Mouse (Mus musculus): ENCODE measurements around the gene Zswim9.

Gene Zswim9

GRCm38 (mm10) chr7:13268749-13269260, 9.7 kb downstream of the Zswim9 start:
- no peak for DNase-seq (ENCODE audit: low spot score in 2 of 2)

GRCm38 (mm10) chr7:13264396-13264795, 14.1 kb downstream of the Zswim9 start:
- DNase-seq (ENCODE audit: low spot score in 2 of 2): no peak

- DNase-seq (ENCODE audit: low spot score in 2 of 2): peak in 1 of 2 experiments; percentile 13
Observed at GRCm38 (mm10) chr7:13263851-13264250, 14.7 kb downstream of the Zswim9 start.

DNA sequence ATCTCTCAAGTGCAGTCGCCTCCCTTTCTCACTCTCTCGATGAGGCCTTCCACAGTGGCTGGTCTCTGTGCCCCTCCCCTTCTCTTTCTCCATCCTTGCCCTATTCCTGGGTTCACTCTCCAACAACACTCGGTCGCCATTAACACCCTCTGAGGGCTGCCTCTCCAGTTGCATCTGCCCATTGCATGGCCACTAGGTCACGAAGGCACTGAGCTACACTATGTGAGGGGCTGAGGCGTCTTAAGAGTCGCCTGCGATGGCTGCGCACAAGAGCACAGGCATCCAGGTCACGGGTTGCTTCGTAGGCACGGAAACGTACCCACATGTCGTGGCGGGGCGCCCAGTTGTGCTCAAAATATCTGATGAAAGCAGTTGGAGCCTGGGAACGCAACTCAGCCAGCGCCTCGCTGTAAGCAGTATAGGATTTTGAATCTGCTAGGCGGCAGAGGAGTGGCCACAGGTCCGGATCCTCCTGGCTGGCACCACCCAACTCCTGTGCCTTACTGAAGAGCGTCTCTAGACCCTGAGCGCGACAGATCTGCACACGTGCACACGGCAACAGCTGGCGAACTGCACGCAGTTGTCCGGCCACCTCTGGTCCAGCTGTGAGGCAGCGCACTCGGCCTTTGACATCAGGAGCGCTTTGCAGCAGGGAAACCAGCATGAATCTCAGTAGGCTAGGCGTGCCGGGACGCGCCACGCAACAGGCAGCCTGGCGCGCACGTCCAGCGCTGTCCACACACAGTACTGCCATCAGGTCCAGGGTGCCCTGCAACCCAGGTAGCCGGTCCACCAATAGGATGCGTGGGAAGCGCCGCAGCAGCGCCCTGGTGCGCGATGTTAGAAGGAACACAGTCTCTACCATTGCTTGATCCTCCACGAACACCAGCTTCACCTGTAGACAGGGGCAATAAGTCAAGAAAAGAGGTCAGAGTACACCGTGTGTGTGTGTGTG, 17.5 kb downstream of the Zswim9 start:
- DNase-seq (ENCODE audit: low spot score in 2 of 2): no peak

DNA sequence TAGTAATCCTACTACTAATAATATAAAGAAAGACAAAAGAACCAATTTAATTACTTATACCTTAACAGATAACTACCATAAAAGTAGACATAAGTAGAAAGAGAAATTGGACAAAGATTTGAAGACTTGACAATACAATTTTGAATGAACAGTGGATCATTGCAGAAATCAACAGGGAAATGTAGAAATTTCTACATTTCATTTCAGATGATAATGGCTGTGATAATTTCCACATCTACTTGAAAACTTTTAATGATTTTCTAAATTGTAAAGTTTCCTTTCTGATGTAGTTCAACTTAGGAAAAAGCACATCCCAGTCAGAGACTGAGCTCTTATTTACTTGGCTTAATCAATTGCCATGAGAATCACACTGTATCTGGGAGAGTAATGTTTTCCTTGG, 65.8 kb downstream of the Zswim9 start, which contains the start of gene Vmn1r89:
Vmn1r89 (plus strand) TSS at position 301 of the 400 bp plus-strand sequence.
- no peak for DNase-seq (ENCODE audit: low spot score in 2 of 2)
